ENCODE assay signal across 8 mouse cellular contexts in the genomic region with DNA sequence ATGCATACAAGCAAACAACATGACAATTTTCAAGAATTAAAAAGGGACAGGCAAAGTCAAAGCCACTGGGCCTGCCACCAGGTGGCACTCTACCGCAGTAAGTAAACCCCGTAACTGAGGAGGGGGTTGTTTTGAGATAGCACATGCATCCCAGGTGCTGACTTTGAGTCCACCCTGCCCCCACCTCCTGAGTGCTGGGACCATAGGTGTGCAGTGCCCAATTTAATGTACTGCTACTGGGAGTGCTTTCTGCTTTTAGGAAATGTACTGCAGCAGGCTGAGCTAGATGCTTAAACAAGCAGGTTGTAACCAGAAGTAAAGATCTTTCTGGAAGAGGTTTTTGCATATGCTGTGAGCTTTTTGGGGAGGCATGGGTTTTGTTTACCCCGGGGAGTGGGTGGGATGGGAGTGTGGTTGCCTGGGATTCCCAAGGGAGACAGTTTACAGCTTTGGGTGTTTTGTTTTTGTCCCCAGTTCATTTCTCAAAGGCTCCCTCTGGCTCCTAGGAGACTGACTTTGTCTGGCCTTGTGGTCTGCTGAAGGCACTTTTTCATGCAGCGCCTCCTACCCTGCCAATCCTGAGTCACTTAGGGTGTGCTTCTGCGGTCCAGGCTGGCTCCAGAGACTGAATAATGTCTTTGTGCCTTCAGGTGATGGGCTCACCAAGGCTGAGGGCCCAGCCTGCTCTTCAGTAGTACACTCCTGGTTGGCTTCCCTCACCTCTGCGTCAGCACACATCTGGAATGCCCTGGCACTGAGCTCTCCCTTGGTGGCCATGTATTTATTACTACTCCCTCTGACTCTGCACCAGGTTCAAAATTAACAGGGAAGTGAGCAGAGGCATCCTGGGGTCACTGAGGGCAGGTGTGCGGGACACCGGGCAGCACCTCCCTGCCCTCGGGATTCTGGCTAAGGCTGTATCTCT. TPM values are rescaled to one million over a fixed set of nuclear protein-coding genes. Genes with fewer than 3 reads are reported as not detected.
A peak's percentile ranks its signal among the peaks of the same experiment; 100 is the strongest.
DNase-seq lines count a peak whose midpoint lies in the region; ATAC-seq and TF ChIP-seq lines count a peak whose summit lies in the region.

No protein-coding gene starts in this region.

- DNase-seq in cerebellum, adult 11-12 months = peak; percentile 60
- no peak for DNase-seq in cerebellum, adult 8-10 months
- DNase-seq in lung, embryonic 14.5 days = peak; percentile 70
- DNase-seq in lung, adult 18-20 months = no peak
- peak; percentile 53 to 59 for DNase-seq in cerebellum, adult 2 months
- peak; percentile 85 for DNase-seq in hindbrain, postnatal 0 days (ENCODE audit: low spot score)
- DNase-seq in lung, postnatal 36 days = peak; percentile 58

- H3K4me2 ChIP-seq in lung, embryonic 14.5 days = no peak overlapping the region
- no peak overlapping the region for H3K4me2 ChIP-seq in hindbrain, postnatal 0 days (ENCODE audit: low read depth, low read length)

- ATAC-seq in lung, embryonic 14.5 days (ENCODE audit: insufficient read depth) = no peak
- ATAC-seq in hindbrain, postnatal 0 days = no peak
- ATAC-seq in monocyte, adult 5-6 weeks (replicated peaks; ENCODE audit: insufficient number of reproducible peaks, low FRiP score, low TSS enrichment, poor library complexity, severe bottlenecking) = no peak

- no peak overlapping the region for H3K27ac ChIP-seq in lung, embryonic 14.5 days (ENCODE audit: low read depth)
- peak overlapping the region; percentile 11; the same call in 1 of the 2 replicates for H3K27ac ChIP-seq in cerebellum, adult 2 months (ENCODE audit: insufficient read depth, low read length)
- peak overlapping the region; percentile 48; the same call in 1 of the 2 replicates for H3K27ac ChIP-seq in hindbrain, postnatal 0 days

- no peak overlapping the region for H3K9ac ChIP-seq in lung, embryonic 14.5 days
- H3K9ac ChIP-seq in hindbrain, postnatal 0 days (replicated peaks; ENCODE audit: low read length) = no peak overlapping the region

- WGBS in lung, embryonic 14.5 days = 62% methylated on average over 9 of the region's 9 CpGs
- 52% methylated on average over 9 of the region's 9 CpGs for WGBS in cerebellum, adult 2 months
- 57% methylated on average over 9 of the region's 9 CpGs for WGBS in hindbrain, postnatal 0 days

- H3K27me3 ChIP-seq in lung, embryonic 14.5 days (ENCODE audit: insufficient read depth, low read length) = no peaks in the 10 kb centered on the region
- H3K27me3 ChIP-seq in cerebellum, adult 2 months (ENCODE audit: control insufficient read depth, insufficient read depth, low read length) = no peaks in the 10 kb centered on the region
- H3K27me3 ChIP-seq in hindbrain, postnatal 0 days (ENCODE audit: insufficient read depth, low read length) = no peaks in the 10 kb centered on the region

- no peaks in the 10 kb centered on the region for H3K9me3 ChIP-seq in lung, embryonic 14.5 days (ENCODE audit: low read depth, low read length)
- no peaks in the 10 kb centered on the region for H3K9me3 ChIP-seq in hindbrain, postnatal 0 days (ENCODE audit: low read length)

- H3K36me3 ChIP-seq in lung, embryonic 14.5 days (ENCODE audit: insufficient read depth) = peaks cover 46% of the 10 kb centered on the region
- peaks cover 32% of the 10 kb centered on the region for H3K36me3 ChIP-seq in hindbrain, postnatal 0 days (ENCODE audit: insufficient read depth, low read length)

- no peak overlapping the region for H3K4me3 ChIP-seq in lung, embryonic 14.5 days (ENCODE audit: low read depth, low read length)
- no peak overlapping the region for H3K4me3 ChIP-seq in cerebellum, adult 2 months (replicated peaks; ENCODE audit: insufficient read depth, low read depth, low read length)
- no peak overlapping the region for H3K4me3 ChIP-seq in hindbrain, postnatal 0 days (ENCODE audit: low read length)

- TF ChIP-seq CTCF in lung, embryonic 14.5 days (IDR thresholded peaks at IDR 0.05; ENCODE audit: low read depth) = peak; percentile 73
- TF ChIP-seq CTCF in cerebellum, adult 2 months (IDR thresholded peaks at IDR 0.05; ENCODE audit: borderline replicate concordance, insufficient read depth, low read depth, low read length) = peak; percentile 76
- TF ChIP-seq CTCF in hindbrain, postnatal 0 days (IDR thresholded peaks at IDR 0.05; ENCODE audit: low read depth) = peak; percentile 88

- TF ChIP-seq POLR2A in cerebellum, adult 2 months (IDR thresholded peaks at IDR 0.05; ENCODE audit: borderline replicate concordance, insufficient read depth, low read length) = no peak

- H3K4me1 ChIP-seq in lung, embryonic 14.5 days (ENCODE audit: insufficient read depth) = peaks cover 20% of the 10 kb centered on the region; the same call in 1 of the 2 replicates
- peaks cover 17% of the 10 kb centered on the region for H3K4me1 ChIP-seq in cerebellum, adult 2 months (ENCODE audit: control insufficient read depth, insufficient read depth, low read length)
- peaks cover 18% of the 10 kb centered on the region for H3K4me1 ChIP-seq in hindbrain, postnatal 0 days (ENCODE audit: insufficient read depth, low read length)

RNA-seq across cellular contexts. Expression of gene Ttyh2, which starts 2.2 kb away (rescaled TPM):
- polyA plus RNA-seq in lung, embryonic 14.5 days (2014; fragmentation: Nextera tagmentation; extraction: Ambion mirVana) = 12.1 and 13.1 TPM in 2 replicates
- 81.2 and 92.5 TPM in 2 replicates for polyA plus RNA-seq in cerebellum, adult 2 months (2012; rRNA removed)
- 75.8 and 80.4 TPM in 2 replicates for total RNA-seq in hindbrain, postnatal 0 days (2014; rRNA removed)
- polyA plus RNA-seq in hindbrain, postnatal 0 days (2015; fragmentation: Nextera tagmentation; extraction: Ambion mirVana) = 38.6 and 40.3 TPM in 2 replicates
- 0.48 to 1.2 TPM in 2 of 3 replicates, not detected in the other for total RNA-seq in monocyte, adult 5-6 weeks (2017)

RNA-seq across cellular contexts. Expression of gene Rpl38, which starts 4.7 kb away (rescaled TPM):
- polyA plus RNA-seq in lung, embryonic 14.5 days (2014; fragmentation: Nextera tagmentation; extraction: Ambion mirVana) = 978 and 1,085 TPM in 2 replicates
- 1,362 and 1,509 TPM in 2 replicates for polyA plus RNA-seq in cerebellum, adult 2 months (2012; rRNA removed)
- 577 and 578 TPM in 2 replicates for total RNA-seq in hindbrain, postnatal 0 days (2014; rRNA removed)
- 954 and 958 TPM in 2 replicates for polyA plus RNA-seq in hindbrain, postnatal 0 days (2015; fragmentation: Nextera tagmentation; extraction: Ambion mirVana)
- total RNA-seq in monocyte, adult 5-6 weeks (2017) = 1,558 to 1,754 TPM (median 1,732 TPM) in 3 replicates

RNA-seq across cellular contexts. Expression of gene Dnaic2, which starts 54.2 kb away (rescaled TPM):
- polyA plus RNA-seq in lung, embryonic 14.5 days (2014; fragmentation: Nextera tagmentation; extraction: Ambion mirVana) = 0.16 and 0.85 TPM in 2 replicates
- 3.9 and 5.0 TPM in 2 replicates for polyA plus RNA-seq in cerebellum, adult 2 months (2012; rRNA removed)
- 5.1 and 5.8 TPM in 2 replicates for total RNA-seq in hindbrain, postnatal 0 days (2014; rRNA removed)
- 3.1 and 3.2 TPM in 2 replicates for polyA plus RNA-seq in hindbrain, postnatal 0 days (2015; fragmentation: Nextera tagmentation; extraction: Ambion mirVana)
- total RNA-seq in monocyte, adult 5-6 weeks (2017) = not detected in 3 replicates

Comparison
In these comparisons a context has a peak if more than half of its experiments do, and no peak if none do; other contexts are left out.
1. DNase-seq: peak in cerebellum, adult 11-12 months (single experiment), lung, embryonic 14.5 days (single experiment), cerebellum, adult 2 months (2 of 2), hindbrain, postnatal 0 days (single experiment) and lung, postnatal 36 days (single experiment); none in cerebellum, adult 8-10 months (single experiment) and lung, adult 18-20 months (0 of 2).
2. Peak in every context shown above with its lines, with median percentiles within 50 percentile points of each other: CTCF ChIP-seq.